Mouse (Mus musculus): ENCODE results near the gene Gm21812.
"Not testable (repeated sequence)": the region's sequence is repeated elsewhere in the genome, so short reads cannot be mapped to it uniquely, and the experiment has no call there.

The Gm21812 gene

DNA sequence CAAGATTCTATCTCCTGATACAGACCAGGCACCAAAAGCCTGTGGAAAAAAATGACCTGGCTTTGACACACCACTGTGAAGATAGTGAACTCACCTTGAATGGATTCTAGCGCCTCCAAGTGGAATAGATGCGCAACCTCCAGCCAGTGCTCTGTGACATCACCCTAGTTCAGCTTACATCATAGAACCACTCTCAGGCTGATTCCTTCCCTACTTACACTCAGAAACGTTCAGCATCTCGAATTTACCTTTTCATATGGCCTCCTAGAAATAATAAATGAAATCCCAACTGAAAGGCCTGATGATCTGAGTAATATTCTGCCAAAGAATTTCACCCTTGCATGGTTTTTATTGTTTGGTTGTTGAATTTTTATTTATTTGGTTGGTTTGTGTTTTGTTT lies at the start of gene Gm21812:
Gene Gm21812, minus strand, starts transcription at position 101 of the 400 bp plus-strand sequence.
- DNase-seq (ENCODE audit: low read depth, low spot score): not testable (repeated sequence)
